Mouse (Mus musculus): ENCODE measurements around the gene Ralgapa2.
A peak's percentile ranks its signal among the peaks of the same experiment; 100 is the strongest.

The Ralgapa2 gene

GRCm38 (mm10) chr2:146361076-146361475 is 151.1 kb downstream of the Ralgapa2 start:
- no peak for DNase-seq (ENCODE audit: low spot score in 2 of 2)

GRCm38 (mm10) chr2:146359676-146360075 is 152.5 kb downstream of the Ralgapa2 start:
- no peak for DNase-seq (ENCODE audit: low spot score in 2 of 2)

GRCm38 (mm10) chr2:146356524-146356923 is 155.6 kb downstream of the Ralgapa2 start:
- peak; percentile 25 to 33 for DNase-seq (ENCODE audit: low spot score in 2 of 2)

- no peak for DNase-seq (ENCODE audit: low spot score in 2 of 2)
Measured at GRCm38 (mm10) chr2:146350230-146350629, 161.9 kb downstream of the Ralgapa2 start.

GRCm38 (mm10) chr2:146347942-146348341 is 164.2 kb downstream of the Ralgapa2 start:
- DNase-seq (ENCODE audit: low spot score in 2 of 2) = peak in 1 of 2 experiments; percentile 53

- no peak for DNase-seq (ENCODE audit: low spot score in 2 of 2)
Measured at GRCm38 (mm10) chr2:146340090-146340489, 172.1 kb downstream of the Ralgapa2 start.

- DNase-seq (ENCODE audit: low spot score in 2 of 2) = no peak
Measured at GRCm38 (mm10) chr2:146337540-146337939, 174.6 kb downstream of the Ralgapa2 start.

- DNase-seq (ENCODE audit: low spot score in 2 of 2) = no peak
Measured at GRCm38 (mm10) chr2:146331894-146332476, 180.2 kb downstream of the Ralgapa2 start.

GRCm38 (mm10) chr2:146330772-146331281 is 181.3 kb downstream of the Ralgapa2 start:
- DNase-seq (ENCODE audit: low spot score in 2 of 2) = peak; percentile 29 to 57

- DNase-seq (ENCODE audit: low spot score in 2 of 2) = no peak
Measured at GRCm38 (mm10) chr2:146330101-146330500, 182.0 kb downstream of the Ralgapa2 start.

GRCm38 (mm10) chr2:146326654-146327053 is 185.5 kb downstream of the Ralgapa2 start:
- no peak for DNase-seq (ENCODE audit: low spot score in 2 of 2)

GRCm38 (mm10) chr2:146324907-146325715 is 187.0 kb downstream of the Ralgapa2 start:
- DNase-seq (ENCODE audit: low spot score in 2 of 2) = no peak

GRCm38 (mm10) chr2:146324140-146324906 is 187.8 kb downstream of the Ralgapa2 start:
- no peak for DNase-seq (ENCODE audit: low spot score in 2 of 2)

GRCm38 (mm10) chr2:146323528-146323927 is 188.6 kb downstream of the Ralgapa2 start:
- no peak for DNase-seq (ENCODE audit: low spot score in 2 of 2)

GRCm38 (mm10) chr2:146322770-146323169 is 189.4 kb downstream of the Ralgapa2 start:
- DNase-seq (ENCODE audit: low spot score in 2 of 2) = no peak

GRCm38 (mm10) chr2:146322019-146322418 is 190.1 kb downstream of the Ralgapa2 start:
- DNase-seq (ENCODE audit: low spot score in 2 of 2) = no peak

GRCm38 (mm10) chr2:146320666-146321065 is 191.5 kb downstream of the Ralgapa2 start:
- no peak for DNase-seq (ENCODE audit: low spot score in 2 of 2)

- no peak for DNase-seq (ENCODE audit: low spot score in 2 of 2)
Measured at GRCm38 (mm10) chr2:146314751-146315150, 197.4 kb downstream of the Ralgapa2 start.

- DNase-seq (ENCODE audit: low spot score in 2 of 2) = no peak
Measured at GRCm38 (mm10) chr2:146313811-146314210, 198.3 kb downstream of the Ralgapa2 start.

GRCm38 (mm10) chr2:146310760-146311159 is 201.4 kb downstream of the Ralgapa2 start:
- no peak for DNase-seq (ENCODE audit: low spot score in 2 of 2)

- no peak for DNase-seq (ENCODE audit: low spot score in 2 of 2)
Measured at GRCm38 (mm10) chr2:146310291-146310690, 201.9 kb downstream of the Ralgapa2 start.

- DNase-seq (ENCODE audit: low spot score in 2 of 2) = no peak
Measured at GRCm38 (mm10) chr2:146309413-146309812, 202.7 kb downstream of the Ralgapa2 start.

Measured in right cerebral cortex, adult 2 months (tissue).